Mouse (Mus musculus) limb, embryonic 12.5 days (tissue): ENCODE measurements around the gene Eif4g3. TPM values are rescaled to one million over a fixed set of nuclear protein-coding genes. Genes with fewer than 3 reads are reported as not detected.

Experiments used
- ATAC-seq: fragments of 200-750 bp; cut with Nextera tagmentation; 2 replicates; pipeline ENCODE4 v1.8.0; 2017; ENCODE audit warnings: low read depth, moderate TSS enrichment; ENCODE audit not compliant: insufficient number of reproducible peaks, insufficient read depth, low FRiP score, low TSS enrichment
- H3K27ac ChIP-seq: fragments of 300-500 bp; sonication (generic); 2 replicates; pipeline ENCODE4 v1.5.1; 2016; ENCODE audit warnings: mild to moderate bottlenecking, moderate library complexity
- H3K27me3 ChIP-seq: fragments of 300-500 bp; sonication (generic); 2 replicates; pipeline ENCODE4 v1.6.1; 2016; ENCODE audit warnings: mild to moderate bottlenecking, moderate library complexity
- H3K36me3 ChIP-seq: fragments of 300-500 bp; sonication (generic); 2 replicates; pipeline ENCODE4 v1.6.1; 2016; ENCODE audit warnings: mild to moderate bottlenecking, moderate library complexity
- H3K4me1 ChIP-seq: fragments of 300-500 bp; sonication (generic); replicated peaks from 2 replicates; pipeline ENCODE4 v1.6.1; 2016
- H3K4me2 ChIP-seq: fragments of 300-500 bp; sonication (generic); 2 replicates; pipeline ENCODE4 v1.6.1; 2016; ENCODE audit warnings: mild to moderate bottlenecking, moderate library complexity
- H3K4me3 ChIP-seq: fragments of 300-500 bp; sonication (generic); replicated peaks from 2 replicates; pipeline ENCODE4 v1.5.1; 2016; ENCODE audit warnings: mild to moderate bottlenecking
- H3K9ac ChIP-seq: fragments of 300-500 bp; sonication (generic); replicated peaks from 2 replicates; pipeline ENCODE4 v1.6.1; 2016; ENCODE audit warnings: mild to moderate bottlenecking, moderate library complexity
- H3K9me3 ChIP-seq: fragments of 300-500 bp; sonication (generic); 2 replicates; pipeline ENCODE4 v1.6.1; 2016; ENCODE audit warnings: mild to moderate bottlenecking, moderate library complexity
- WGBS: fragments of 180-500 bp; shearing (Covaris S2); methylation state at CpG from one replicate; pipeline ENCODE4 v1.1.7; 2016; 5-methylcytosine and 5-hydroxymethylcytosine counted together
- polyA plus RNA-seq: library from polyadenylated mRNA; unstranded; fragments of >200 nt; fragmentation: Nextera tagmentation; extraction: Ambion mirVana; gene quantifications from 2 replicates; pipeline ENCODE4 v1.2.1, GENCODE M21; 2016

The Eif4g3 gene
- polyA plus RNA-seq, 1 experiment from 2014 or later = 48.2 TPM

- no peak for ATAC-seq
- peaks cover 89% of the 10 kb centered on the region for H3K36me3 ChIP-seq
- H3K4me1 ChIP-seq = no peaks in the 10 kb centered on the region
- H3K4me3 ChIP-seq = no peak overlapping the region
- no peak overlapping the region for H3K4me2 ChIP-seq
- no peaks in the 10 kb centered on the region for H3K9me3 ChIP-seq
- no peaks in the 10 kb centered on the region for H3K27me3 ChIP-seq
- H3K9ac ChIP-seq = no peak overlapping the region
- H3K27ac ChIP-seq = no peak overlapping the region; the same call in 1 of the 2 replicates
- WGBS = 83% methylated on average over 9 of the region's 9 CpGs
Measured at GRCm38 (mm10) chr4:138006951-138007613, 14.3 kb downstream of the Eif4g3 start.

GRCm38 (mm10) chr4:138008646-138009045, 15.8 kb downstream of the Eif4g3 start:
- H3K4me1 ChIP-seq = no peaks in the 10 kb centered on the region
- no peaks in the 10 kb centered on the region for H3K9me3 ChIP-seq
- no peak overlapping the region for H3K4me3 ChIP-seq
- H3K4me2 ChIP-seq = no peak overlapping the region
- H3K27ac ChIP-seq = no peak overlapping the region
- no peak for ATAC-seq
- H3K36me3 ChIP-seq = peaks cover 89% of the 10 kb centered on the region
- no peaks in the 10 kb centered on the region for H3K27me3 ChIP-seq
- 94% methylated on average over 6 of the region's 6 CpGs for WGBS
- H3K9ac ChIP-seq = no peak overlapping the region

GRCm38 (mm10) chr4:138009786-138010502, 17.1 kb downstream of the Eif4g3 start:
- H3K4me3 ChIP-seq = no peak overlapping the region
- no peak for ATAC-seq
- H3K27ac ChIP-seq = no peak overlapping the region
- H3K27me3 ChIP-seq = no peaks in the 10 kb centered on the region
- H3K4me1 ChIP-seq = no peaks in the 10 kb centered on the region
- no peaks in the 10 kb centered on the region for H3K9me3 ChIP-seq
- H3K9ac ChIP-seq = no peak overlapping the region
- 95% methylated on average over 4 of the region's 4 CpGs for WGBS
- peaks cover 90% of the 10 kb centered on the region for H3K36me3 ChIP-seq
- H3K4me2 ChIP-seq = no peak overlapping the region

- no peaks in the 10 kb centered on the region for H3K9me3 ChIP-seq
- H3K27ac ChIP-seq = no peak overlapping the region
- H3K9ac ChIP-seq = no peak overlapping the region
- 93% methylated on average over 15 of the region's 15 CpGs for WGBS
- no peaks in the 10 kb centered on the region for H3K4me1 ChIP-seq
- H3K27me3 ChIP-seq = no peaks in the 10 kb centered on the region
- H3K4me2 ChIP-seq = no peak overlapping the region
- H3K36me3 ChIP-seq = peaks cover 94% of the 10 kb centered on the region
- ATAC-seq = no peak
- no peak overlapping the region for H3K4me3 ChIP-seq
Measured at GRCm38 (mm10) chr4:138013723-138014479, 21.1 kb downstream of the Eif4g3 start.

- peaks cover 79% of the 10 kb centered on the region for H3K36me3 ChIP-seq
- no peaks in the 10 kb centered on the region for H3K9me3 ChIP-seq
- WGBS = 97% methylated on average over 4 of the region's 4 CpGs
- no peaks in the 10 kb centered on the region for H3K27me3 ChIP-seq
- H3K27ac ChIP-seq = no peak overlapping the region
- no peak overlapping the region for H3K4me2 ChIP-seq
- H3K4me3 ChIP-seq = no peak overlapping the region
- no peak overlapping the region for H3K9ac ChIP-seq
- ATAC-seq = no peak
- H3K4me1 ChIP-seq = peaks cover 8% of the 10 kb centered on the region
Measured at GRCm38 (mm10) chr4:138015966-138016365, 23.1 kb downstream of the Eif4g3 start.

- H3K4me3 ChIP-seq = no peak overlapping the region
- no peaks in the 10 kb centered on the region for H3K9me3 ChIP-seq
- no peak overlapping the region for H3K9ac ChIP-seq
- no peaks in the 10 kb centered on the region for H3K27me3 ChIP-seq
- H3K4me2 ChIP-seq = no peak overlapping the region
- ATAC-seq = no peak
- 71% methylated on average over 11 of the region's 11 CpGs for WGBS
- H3K36me3 ChIP-seq = peaks cover 71% of the 10 kb centered on the region
- H3K4me1 ChIP-seq = peaks cover 11% of the 10 kb centered on the region
- no peak overlapping the region for H3K27ac ChIP-seq
Measured at GRCm38 (mm10) chr4:138017085-138017637, 24.3 kb downstream of the Eif4g3 start.

GRCm38 (mm10) chr4:138018011-138018410, 25.2 kb downstream of the Eif4g3 start:
- Histone ChIP-seq H3K27me3 (no peaks in the 10 kb centered on the region), H3K4me3 (no peak overlapping the region), H3K4me1 (peaks cover 11% of the 10 kb centered on the region), H3K9ac (no peak overlapping the region), H3K27ac (no peak overlapping the region), H3K36me3 (peaks cover 67% of the 10 kb centered on the region), H3K4me2 (no peak overlapping the region), H3K9me3 (no peaks in the 10 kb centered on the region)
- no peak for ATAC-seq
- 90% methylated on average over 6 of the region's 6 CpGs for WGBS

- Histone ChIP-seq H3K4me3 (no peak overlapping the region), H3K9ac (no peak overlapping the region), H3K4me1 (peaks cover 11% of the 10 kb centered on the region), H3K9me3 (no peaks in the 10 kb centered on the region), H3K36me3 (peaks cover 66% of the 10 kb centered on the region), H3K27me3 (no peaks in the 10 kb centered on the region), H3K4me2 (no peak overlapping the region), H3K27ac (0 out of 2 replicates have a peak overlapping the region, but pooled peaks have one; percentile 25)
- WGBS = 58% methylated on average over 6 of the region's 6 CpGs
- no peak for ATAC-seq
Measured at GRCm38 (mm10) chr4:138020231-138020630, 27.4 kb downstream of the Eif4g3 start.

- Histone ChIP-seq H3K4me3 (no peak overlapping the region), H3K4me2 (no peak overlapping the region), H3K9me3 (no peaks in the 10 kb centered on the region), H3K27me3 (no peaks in the 10 kb centered on the region), H3K4me1 (peaks cover 11% of the 10 kb centered on the region), H3K36me3 (peaks cover 64% of the 10 kb centered on the region), H3K27ac (no peak overlapping the region), H3K9ac (no peak overlapping the region)
- 92% methylated on average over 6 of the region's 6 CpGs for WGBS
- ATAC-seq = no peak
Measured at GRCm38 (mm10) chr4:138021651-138022050, 28.8 kb downstream of the Eif4g3 start.

GRCm38 (mm10) chr4:138022761-138023160, 29.9 kb downstream of the Eif4g3 start:
- Histone ChIP-seq H3K4me3 (no peak overlapping the region), H3K4me1 (peaks cover 11% of the 10 kb centered on the region), H3K36me3 (peaks cover 64% of the 10 kb centered on the region), H3K27me3 (no peaks in the 10 kb centered on the region), H3K27ac (no peak overlapping the region), H3K4me2 (no peak overlapping the region), H3K9me3 (no peaks in the 10 kb centered on the region), H3K9ac (no peak overlapping the region)
- no peak for ATAC-seq
- WGBS = 87% methylated on average over 2 of the region's 2 CpGs
